Mouse (Mus musculus): ENCODE results near the gene Klf13.

Klf13 gene

DNA sequence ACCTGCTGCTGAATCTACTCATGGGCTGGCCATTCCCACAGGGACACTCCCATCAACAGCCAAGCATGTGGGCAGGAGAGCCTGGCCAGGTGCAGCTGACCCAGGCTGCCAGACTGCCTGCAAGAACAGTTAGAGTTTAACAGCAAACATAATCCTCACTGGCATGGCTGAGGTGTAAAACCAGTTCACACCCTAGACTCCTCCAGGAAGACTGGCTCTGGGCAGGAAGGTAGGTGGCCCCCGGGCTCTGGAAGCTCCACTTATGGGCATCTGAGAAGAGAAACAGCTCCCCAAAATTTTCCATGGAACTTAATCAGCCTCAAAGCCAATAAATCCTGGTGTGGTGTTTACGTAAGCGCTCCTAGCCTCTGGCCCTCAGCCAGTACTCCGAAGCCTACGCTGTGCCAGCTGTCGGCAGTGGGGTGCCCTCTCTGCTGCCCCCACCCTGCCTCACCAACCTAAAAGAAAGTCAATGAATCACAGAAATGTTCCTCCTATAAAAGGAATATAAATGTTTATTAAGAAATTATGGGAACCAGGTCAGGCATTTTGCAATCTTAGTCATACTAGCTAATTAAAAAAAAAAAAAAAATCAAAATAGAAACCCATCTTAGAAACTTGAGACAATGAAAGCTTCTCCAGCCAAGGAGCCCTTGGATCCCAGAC is 13.8 kb downstream of the Klf13 start:
- peak; percentile 95 for DNase-seq

DNA sequence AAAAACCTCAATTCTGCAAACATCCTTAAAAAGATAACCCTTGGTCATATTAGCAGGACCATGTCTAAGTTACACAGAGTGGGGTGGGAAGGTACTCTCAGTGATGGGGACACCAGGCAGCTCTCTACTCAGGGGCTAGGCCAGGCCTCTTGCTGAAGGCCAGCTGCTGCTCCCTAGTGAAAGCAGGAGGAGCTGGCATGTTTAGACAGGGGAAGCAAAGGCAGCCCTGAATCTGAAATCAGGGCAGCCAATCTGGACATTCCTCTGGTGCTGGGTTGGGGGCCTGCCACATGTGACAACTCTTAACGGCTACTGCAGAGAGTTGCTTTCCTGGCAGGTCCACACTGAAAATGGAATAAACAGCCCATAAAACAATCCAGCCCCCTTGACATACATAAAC is 14.6 kb downstream of the Klf13 start:
- no peak for DNase-seq

DNA sequence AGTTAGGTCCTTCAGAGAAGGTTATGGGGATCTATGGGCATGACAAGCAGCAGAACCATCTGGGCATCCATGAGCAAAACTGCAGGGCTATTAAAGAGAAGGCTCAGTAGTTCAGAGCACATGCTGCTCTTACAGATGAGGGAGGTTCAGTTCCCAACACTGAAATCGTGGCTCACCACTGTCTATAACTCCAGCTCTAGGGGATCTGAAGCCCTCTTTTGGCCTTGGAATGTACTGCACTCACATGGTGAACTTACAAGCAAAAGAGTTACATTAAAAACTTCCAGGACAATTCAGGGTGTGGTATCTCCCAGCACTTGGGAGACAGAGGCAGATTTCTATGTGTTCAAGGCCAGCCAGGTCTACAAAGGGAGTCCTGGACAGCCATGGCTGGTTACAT is 15.7 kb downstream of the Klf13 start:
- no peak for DNase-seq

DNA sequence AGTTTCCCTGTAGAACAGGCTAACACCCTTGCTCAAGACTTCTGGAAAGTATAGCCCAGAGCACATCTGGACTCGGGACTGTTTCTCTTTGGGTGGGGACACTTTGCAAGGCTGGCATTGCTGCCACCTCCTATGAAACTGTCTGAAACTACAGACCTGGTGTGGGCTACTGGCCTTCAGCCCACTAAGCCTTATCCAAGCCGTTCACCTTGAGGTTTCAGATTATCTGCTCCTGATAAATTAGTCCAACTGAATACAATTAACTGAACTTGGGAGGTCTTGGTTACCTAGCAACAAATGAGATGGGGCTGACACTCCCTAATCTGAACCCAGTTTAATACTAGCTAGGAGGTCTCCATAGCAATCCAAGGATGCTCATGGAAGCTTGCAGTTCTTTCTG is 16.1 kb downstream of the Klf13 start:
- no peak for DNase-seq

DNA sequence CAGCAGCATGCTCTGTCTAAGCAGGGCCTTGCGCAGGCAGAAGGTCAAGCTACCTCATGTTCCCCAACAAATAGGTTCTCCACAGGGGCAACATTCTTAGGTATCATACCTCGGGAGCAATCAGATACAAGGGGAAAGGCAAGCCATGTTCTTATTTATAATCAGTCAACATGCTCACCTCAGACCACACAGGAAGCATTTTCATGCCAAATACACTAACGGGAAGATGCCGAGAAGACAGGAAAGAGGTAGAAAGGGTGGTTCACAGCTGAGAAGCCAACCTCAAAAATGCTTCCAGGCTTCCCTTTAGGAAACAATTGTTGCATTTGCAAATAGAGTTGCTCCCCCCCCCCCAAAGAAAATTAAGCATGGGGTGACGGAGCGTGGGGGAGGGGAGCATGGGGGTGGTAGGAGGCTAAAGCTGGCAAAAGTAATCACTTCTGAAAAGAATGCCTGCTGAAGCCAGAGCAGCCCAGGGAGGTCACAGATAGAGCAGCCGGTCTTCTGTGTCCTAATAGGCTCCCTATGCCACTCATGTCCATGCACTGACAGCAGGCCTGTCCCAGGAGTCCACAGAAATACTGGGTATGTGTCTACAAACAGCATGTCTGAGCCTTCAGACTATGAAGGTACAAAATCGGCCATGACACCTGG is 16.7 kb downstream of the Klf13 start:
- no peak for DNase-seq

DNA sequence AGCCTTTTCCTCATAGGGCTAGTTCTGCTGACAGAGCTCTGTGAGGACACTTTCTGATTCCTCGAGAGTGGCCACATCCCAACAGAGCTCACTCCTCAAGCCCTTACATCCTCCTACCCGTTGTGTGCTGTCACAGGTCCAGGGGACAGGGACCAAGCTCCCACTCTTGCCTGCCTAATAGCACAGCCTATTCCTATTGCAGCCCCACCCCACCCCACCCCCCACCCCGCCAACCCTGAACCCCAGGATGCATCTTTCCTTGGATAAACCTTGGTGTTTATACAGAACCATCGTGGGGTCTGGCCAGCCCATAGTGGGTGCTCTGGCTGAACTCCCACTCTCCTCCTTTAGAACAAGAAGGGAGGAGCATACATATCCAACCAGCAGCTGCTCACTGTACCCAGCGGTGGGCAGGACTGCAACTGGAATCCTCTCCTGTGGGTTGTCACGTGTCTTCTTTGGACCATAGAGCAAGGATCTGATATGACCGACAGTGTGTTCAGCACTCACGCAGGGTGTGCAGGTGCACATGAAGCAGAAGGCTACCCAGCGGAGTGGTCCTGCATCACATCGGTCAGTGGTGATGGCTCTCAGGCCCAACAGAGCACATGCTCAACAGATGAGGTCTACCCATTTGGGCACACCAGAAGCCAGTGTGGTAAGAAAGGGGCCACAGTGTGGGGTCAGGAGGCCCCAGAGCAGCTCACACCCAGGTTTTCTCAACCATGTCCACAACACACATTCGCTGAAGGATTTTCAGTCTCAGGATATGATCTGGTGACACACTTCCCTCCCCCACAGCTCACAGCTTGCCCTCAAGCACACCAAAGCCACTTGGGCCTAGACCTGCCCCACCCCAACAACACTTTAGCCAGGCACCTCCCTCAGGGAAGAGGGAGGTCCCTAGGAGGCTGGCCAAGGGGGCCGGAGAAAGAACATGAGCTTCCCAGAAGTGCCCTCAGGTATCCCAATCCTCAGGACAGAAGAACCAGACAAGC is 19.6 kb downstream of the Klf13 start:
- DNase-seq: peak; percentile 60

DNA sequence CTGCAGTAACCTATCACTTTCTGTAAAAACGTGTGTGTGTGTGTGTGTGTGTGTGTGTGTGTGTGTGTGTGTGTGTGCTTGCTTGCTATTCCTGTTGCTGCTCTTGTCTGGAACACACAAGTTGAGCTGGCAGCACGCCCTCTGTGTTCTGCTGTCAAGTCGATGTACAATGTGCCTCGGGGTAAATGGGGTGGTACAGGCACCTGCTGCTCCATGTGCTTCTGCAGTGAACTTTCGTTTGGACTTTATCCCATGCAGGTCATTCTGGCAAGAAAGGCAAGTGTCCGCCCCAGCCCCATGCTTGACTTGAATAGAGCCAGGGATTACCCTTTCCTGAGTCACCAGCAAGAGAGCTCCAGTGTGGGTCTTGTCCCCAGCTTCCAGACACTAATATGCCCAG is 21.0 kb downstream of the Klf13 start:
- DNase-seq: peak; percentile 98

DNA sequence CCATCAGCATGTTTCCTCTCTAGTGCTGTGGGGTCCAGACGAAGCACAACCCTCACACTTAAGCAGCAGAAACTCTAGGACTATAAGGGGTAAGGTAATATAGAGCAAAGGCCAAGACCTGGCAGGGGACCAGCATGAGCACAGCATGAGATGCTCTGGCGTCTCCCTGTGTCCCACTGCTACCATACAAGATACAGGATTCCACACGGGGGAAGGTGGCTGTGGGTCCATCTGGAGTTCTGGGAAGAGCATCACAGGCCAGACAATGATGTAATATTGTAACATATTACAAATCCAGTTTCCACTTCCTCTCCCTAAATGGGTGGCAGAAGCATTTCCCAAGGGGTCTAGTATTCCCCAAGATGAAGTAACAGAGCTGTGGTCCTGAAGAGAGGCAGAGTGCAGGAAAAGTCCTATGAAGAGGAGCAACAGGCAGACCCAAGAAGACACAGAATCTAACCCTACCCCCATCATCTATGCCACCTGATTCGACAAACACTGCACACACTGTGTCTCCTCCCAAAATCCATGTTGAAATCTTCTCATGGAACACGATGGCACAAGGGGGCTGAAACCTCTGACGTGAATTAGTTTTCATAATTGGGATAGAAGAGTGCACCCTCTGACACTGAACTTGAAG is 22.3 kb downstream of the Klf13 start, which contains the start of gene E030018B13Rik:
TSS of gene E030018B13Rik (plus strand) at position 590 of the 640 bp plus-strand sequence.
- DNase-seq: no peak

DNA sequence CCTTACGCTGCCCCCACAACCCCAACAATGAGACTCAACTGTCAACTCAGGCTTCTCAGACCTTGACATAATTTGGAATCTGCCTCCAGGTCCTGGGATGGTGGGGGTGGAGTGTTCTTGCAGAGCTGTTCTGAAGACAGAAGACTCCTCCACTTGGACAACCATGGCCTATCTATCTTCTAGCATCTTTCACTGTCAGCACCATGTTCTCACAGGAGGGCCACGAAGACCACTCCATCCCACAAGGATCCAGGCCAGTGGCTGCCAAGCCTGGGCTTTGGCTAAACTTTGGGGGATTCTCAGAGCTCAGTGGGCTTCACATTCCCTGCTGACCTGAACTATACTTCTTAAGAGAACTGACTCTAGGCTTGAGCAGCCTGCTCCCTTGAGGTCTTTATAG is 23.8 kb downstream of the Klf13 start:
- no peak for DNase-seq

DNA sequence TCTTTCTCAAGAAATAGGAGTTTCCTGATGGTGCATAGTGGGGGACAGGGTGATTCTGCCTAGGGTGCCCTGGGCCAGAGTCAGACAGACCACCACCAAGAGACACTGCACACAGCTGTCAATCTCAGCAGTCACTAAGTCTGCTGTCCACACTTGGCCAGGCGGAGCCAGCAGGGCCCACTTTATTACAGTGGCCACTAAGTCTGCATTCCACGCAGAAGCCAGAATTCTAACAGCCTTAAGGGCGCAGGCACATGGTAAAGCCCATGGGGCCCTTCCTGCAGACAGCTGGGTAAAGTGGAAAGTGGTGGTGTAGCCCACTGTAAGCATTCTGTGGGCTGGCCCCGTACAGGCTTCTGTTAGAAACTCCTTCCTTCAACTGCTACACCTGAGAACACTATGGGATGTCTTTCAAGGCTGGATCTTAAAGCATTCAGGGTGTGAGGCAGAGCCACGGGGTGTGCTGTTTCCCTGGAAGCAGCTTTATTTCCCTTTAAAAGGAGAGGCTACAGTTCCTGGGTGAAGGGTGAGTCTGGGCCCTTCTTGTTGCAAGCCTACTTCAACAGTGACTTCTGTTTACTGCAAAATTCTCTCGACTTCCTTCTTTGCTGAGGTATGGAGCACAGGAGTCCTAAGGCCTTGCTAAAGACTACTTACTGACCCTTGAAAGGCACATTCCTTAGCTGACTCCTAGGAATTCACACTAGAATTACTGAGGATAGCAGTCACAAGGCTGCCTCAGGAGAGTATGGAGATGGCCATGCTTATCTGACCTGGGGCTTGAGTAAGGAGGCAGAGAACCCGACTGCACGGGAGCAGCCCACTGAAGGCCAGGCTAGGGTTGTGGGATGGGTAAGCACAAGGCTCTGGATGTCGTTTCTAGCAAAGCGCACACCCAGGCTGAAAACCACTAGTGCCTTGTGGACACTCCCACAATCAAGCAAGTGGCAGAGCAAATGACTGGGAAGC is 24.7 kb downstream of the Klf13 start:
- peak; percentile 72 for DNase-seq

DNA sequence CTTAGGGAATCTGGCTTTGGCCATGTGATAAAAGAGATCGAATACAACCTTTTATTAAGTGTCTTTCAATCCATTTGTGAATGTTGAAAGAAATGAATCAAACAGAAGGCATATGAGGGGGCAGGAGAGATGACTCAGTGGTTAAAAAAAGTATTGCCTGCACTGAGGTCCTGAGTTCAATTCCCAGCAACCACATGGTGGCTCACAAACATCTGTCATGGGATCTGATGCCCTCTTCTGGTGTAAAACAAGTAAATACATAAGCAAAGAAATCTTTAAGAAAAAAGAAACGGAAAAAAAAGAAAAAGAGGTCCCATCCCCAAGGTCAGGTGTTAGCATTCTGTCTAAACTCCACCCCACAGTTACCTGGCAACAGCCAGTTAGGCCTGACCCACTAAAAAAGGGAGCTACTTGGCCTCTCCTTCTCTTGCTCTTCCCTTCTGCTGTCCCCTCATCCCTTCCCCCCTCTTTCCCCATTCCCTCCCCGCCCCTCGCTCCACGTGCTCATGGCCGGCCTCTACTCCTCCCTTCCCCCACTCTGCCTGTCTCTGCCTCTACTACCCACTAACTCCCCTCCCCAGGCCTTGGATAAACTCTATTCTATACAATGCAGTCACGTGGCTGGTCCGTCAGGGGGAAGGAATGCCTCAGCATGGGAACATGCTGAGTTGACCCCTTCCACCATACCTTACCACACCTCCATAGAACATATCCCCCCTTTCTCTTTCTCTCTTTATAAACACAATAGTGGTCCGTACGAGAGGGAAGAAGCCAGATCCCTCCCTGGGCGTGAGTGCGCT is 25.6 kb downstream of the Klf13 start:
- DNase-seq: no peak

DNA sequence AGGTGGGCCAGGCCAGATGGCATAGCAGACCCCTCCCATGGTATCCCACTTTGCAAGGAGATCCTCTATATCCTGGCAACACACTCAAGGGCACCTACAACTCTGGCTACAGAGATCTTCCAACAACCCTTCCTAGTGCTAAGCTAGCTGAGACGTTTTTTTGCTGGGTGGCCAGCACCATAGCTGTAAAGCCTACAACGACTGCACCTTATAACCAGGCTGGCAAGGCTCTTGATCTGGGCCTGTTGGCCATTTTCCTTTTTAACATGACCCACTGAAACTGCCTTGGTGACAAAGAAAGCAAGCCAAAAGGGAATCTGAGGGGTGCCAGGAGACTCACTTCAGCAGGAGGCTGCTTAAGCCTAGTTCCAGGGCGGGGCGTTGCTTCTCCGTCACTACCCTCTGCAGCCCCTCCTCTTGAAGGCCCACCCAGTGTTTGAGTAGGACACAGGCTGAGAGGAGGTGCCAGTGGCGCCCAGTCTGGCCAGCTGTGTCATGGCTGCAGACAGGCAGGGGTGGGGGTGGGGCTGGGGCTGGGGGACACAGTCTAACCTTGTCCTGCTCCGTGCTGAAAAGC is 26.4 kb downstream of the Klf13 start:
- DNase-seq: no peak

DNA sequence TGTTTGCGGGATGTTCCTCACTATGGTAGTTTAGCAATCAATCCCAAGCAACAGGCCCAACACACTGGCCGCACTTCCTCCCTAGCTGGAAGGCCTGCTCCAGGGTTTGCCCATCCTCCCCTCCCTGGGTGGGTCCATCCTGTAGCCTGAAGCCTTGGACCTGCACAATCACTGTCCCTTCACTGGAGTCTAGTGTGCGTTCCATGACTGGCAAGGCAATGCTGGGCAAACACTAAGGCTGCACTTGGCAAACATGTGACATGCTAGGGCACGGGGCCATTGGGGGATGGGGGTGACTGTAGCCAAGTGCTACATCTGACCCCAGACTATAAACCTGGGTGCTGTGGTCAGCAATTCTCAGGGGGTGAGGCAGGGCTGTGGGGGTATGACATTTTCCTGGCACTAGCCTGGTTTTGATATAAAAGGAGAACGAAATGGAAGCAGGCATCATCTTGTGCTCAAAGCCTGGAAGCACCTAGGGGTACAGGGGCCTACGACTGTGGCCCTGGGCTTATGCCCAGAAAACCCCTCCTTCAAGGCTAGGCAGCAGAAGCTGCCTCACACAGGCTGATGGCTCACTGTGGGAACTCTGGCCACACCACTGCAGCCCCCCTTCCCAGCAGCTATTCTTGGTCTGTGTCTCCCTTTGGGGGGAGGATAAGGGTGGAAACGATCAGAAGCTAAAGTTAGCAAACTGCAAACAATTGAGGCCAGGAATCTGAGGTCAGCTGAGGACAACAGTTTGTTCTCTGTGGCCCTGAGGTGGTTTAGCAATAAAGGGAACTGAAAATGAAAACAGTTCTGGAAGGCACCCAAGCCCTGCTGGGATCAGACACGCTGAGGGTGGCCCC is 27.1 kb downstream of the Klf13 start:
- peak; percentile 90 for DNase-seq

DNA sequence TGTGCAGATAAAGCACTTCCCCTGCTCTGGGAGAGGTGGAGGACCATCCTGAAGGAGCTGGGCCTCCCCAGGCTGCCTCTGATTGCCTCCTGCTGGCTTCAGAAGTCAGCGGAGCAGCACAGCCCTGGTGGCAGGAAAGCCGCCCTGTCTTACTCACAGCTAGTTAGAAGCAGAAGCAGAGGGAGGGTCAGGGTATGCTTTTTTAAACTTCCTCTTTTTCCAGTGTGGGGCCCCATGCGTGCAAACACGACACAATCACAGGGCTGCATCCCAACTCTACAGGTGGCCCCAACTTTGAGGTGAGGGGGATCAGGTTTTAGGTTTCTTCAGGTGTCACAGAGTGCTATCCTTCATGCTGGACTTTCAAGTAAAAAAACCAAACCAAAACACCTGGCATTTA is 27.8 kb downstream of the Klf13 start:
- DNase-seq: no peak

DNA sequence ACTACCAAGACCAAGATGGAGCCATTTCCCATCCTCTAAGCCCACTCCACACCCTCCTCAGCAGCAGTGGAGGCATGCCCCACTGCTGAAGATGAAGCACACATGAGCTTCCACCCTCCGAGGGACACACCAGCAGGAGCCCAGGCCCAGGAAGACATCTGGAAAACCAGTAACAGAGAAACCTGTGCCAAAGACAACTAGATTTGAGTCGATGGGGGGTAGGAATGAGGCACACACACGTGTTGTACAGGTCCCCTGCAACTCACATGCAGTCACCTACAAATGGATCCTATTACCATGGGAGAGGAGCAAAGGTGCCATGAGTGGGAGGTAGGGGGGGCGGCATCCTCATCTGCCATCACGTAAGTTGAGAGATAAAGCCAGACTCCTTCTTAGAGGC is 28.5 kb downstream of the Klf13 start:
- no peak for DNase-seq

DNA sequence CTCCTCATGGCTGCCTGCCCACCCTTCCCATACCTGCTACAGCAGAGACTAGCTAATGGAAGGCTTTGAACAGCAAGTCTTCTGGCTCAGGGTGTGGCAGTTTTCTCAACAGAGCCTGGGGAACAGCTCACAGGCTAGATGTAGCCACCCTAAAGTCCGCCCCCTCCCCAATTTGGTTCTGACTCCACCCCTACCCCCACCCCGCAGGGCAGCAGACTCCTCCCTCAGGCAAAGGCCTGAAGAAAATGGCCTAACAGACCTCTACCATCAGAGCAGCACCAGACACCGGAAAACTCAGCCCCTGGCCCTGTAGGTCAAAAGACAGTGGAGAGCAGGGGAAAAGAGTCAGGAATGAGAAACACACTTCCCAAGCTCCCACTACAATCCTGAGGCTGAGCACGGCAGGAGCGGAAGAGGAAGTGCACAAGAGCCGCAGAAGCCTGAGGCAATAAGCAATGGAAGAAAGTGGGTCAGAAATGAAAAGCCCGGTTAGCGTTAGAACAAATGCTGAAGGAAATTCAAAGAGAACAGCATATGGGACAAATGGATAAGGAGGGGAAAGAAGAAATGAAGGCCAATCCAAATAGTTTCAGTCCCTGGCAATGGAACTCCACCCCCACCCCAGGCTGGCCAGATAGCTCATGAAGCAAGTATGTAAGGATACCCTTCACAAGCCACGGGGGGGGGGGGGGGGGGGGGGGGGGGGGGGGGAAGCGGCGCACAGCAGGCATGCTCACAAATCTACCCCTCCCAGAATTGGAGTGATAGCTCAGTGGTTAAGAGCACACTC is 30.0 kb downstream of the Klf13 start:
- no peak for DNase-seq

DNA sequence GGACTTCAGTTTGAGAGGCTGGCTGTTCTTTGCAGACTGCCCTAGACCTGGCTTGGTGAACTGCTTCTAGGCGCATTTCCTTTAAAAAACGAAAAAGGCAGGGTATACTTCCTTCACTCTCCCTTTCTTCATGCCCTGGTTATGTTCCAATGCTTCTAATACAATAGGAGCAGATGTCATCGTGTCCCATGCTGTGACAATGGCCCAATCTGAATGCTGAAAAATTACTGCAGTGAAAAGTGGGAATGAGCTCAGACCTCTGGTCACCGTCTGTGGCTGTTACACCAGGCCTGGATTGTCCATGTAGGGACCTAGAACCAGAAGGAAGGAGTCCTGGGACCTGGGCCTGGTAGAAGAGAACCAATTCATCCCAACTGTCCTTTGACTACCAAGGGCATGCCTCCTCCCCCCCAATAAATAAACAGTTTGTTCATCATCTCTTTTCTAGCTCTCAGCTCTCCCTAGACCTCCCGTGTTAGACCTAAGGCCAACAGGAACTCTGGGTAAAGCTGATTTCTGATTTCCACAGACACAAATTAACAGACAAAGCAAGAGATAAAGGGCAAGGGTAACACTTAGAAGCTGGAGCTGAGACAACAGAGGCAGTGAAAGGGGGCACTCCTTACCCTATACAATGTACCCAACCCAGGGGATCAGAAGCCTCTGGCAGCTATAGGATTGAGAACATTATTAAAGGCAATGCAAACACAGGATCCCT is 30.8 kb downstream of the Klf13 start:
- DNase-seq: no peak

DNA sequence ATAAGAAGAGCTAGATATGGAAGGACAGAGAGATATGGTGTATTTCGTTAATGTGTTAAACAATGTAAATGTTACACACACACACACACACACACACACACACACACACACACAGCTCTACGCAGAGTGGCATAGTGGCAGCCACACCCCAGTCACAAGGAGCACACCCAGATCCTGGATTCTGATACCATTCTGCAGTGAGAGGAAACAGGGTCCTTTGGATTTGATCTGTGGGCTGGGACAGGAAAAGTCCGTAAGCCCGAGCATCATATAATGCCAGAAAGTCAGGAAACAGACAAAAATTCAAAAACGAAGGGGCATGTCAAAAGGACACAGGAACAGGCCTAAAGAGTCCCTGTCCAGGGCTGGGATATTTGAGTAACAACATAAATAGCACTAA is 33.1 kb downstream of the Klf13 start:
- no peak for DNase-seq

Data from kidney, adult 11 months (tissue).